Mouse (Mus musculus) megakaryocyte, embryonic 14.5 days (primary cell): ENCODE measurements around the gene Dclk1.

Experiments
- FLI1 ChIP-seq: IDR thresholded peaks from 2 replicates; pipeline ENCODE4 v1.6.1; 2012; ENCODE audit warnings: low read length, inconsistent platforms, mixed read lengths
- GATA1 ChIP-seq: IDR thresholded peaks from 3 replicates; pipeline ENCODE4 v1.6.1; 2012; ENCODE audit warnings: mixed read lengths, low read length, inconsistent platforms, borderline replicate concordance

DNA sequence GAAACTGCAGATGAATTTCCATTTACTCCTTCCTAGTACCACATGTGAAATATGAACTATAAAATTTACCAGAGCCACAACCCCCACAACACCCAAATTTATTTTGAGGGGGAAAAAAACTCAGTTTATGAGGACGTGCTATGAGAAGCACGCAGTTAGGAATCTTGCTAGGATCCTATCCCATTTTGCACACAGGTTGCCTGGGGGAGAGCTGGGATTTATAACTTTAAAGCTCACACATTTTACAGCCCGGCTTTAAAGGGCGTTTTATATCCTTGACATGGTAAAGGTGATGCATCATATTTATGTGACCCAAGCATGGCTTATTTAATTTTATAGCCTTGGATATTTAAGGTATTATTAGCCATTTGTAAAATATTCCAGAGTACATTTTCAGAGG is 237.1 kb downstream of the Dclk1 start:
- TF ChIP-seq GATA1 (no peak), FLI1 (no peak)
